Mouse (Mus musculus) thymus, postnatal 25 days (tissue): ENCODE results near the gene Tram2.

Source experiments
- DNase-seq: peaks from one replicate; pipeline ENCODE4 v3.0.0; 2022

Tram2 gene

DNA sequence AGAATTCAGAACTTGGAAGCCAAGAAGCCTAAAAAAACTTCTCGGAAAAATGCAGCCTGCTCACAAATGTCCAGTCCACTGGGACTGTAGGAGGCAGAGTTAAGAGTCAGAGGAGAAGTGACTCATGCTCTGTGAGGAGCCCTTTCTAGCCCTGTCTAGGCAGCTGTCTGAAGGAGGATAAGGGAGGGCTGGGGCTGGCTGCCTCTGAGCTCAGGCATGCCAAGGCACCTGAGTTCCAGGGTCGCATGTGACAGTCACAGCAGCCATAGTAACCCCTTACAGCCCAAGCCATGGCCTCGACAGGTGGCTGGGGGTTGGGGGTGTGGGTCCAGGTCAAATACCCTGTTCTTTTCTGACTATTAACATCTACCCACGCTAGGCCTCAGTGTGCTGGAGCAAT is 70.1 kb downstream of the Tram2 start:
- DNase-seq = no peak

DNA sequence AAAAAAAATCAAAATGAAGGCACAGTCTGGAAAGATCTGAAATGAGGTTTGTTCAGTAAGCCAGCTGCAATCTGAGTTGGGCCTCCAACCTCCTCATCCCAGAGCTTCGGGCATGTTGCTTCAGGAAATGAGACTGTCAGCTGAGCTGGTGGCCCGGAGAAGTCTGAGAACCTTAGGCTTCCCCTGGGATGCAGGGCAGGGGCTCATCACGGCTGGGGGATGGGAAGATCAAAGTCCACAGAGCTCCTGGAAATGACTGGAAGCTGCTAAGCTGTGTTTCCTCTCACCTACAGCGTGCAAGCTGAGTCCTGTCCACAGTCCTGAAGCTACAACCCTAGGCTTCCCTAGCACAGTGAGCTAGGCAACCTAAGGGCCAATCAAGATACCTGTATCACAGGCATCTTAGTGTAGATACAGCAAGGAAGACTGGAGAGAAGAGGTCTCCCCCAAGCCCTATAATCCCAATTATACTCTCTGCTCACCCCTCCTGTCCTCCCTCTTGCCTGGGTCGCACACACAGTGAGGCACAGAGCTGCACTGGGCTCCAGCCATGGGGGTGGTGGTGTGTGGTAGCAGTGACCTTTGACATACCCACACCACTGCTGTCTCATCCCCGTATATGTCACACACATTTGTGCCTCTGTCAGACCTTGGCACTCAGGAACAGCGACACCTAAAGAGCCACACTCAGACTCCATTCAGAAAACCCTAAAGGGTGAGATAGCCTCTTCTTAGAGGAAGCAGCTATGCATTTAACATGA is 70.9 kb downstream of the Tram2 start:
- no peak for DNase-seq

- no peak for DNase-seq
These were observed 72.3 kb downstream of the Tram2 start for GRCm38 (mm10) chr1:21006775-21007174.

DNA sequence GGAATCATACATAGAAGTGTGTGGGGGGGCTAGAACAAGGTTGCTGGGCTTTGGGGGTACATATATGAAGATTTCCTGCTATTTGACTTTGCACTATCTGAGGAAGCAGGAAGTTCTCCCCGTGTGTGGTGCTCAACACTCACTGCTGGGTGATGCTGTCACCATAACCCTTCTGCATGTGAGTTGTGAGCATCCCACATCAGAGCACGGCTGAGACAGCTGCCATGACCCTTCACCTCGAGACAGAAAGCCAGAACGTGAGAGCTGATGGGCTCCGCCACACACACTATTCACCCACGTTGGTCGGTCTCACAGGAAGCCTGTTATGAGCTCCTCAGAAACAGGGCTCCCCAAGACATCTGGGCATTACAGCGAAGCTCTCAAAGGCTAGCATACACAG is 74.4 kb downstream of the Tram2 start:
- peak; percentile 46 for DNase-seq

DNA sequence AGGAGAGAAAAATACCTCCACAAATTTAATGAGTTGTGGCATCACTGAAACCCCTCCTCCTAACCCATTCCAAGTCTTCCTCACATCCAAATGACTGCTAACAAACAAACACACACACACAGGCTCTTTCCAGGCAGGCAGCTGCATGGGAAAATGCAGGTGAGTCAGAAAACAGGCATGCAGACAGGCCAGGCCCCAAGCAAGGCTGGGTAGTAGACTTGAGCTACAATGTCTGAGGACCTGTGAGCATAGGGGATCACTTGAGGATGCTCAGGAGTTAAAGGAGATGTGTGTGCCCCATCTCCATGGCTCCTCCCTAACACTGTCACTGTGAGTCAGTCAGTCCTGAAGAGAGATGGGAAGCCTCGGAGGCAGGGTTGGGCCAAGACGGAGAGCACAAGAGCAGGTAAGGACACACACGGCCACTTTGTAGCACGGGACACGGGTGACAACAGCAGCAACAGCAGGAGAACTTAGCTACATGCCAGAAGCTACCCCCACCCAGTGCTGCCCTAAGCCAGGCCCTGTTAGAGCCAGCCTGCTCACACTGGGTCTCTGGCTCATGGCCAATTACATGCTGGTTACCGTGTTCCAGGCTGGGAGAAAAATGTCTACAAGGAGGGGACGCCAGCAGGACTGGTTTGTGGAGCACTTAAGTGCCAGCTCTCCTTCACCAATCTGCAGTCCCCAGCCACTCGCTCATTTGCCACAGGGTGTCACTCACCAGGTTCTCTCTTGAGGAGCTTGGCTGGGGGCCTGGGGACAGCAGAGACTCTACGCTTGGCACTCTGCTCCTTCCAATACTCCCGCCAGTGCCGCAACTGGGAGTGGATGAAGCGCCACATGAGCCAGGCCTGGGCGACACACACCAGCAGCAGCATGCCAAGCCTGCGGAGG is 76.5 kb downstream of the Tram2 start:
- DNase-seq = no peak

GRCm38 (mm10) chr1:20997881-20998389 is 81.1 kb downstream of the Tram2 start:
- no peak for DNase-seq

DNA sequence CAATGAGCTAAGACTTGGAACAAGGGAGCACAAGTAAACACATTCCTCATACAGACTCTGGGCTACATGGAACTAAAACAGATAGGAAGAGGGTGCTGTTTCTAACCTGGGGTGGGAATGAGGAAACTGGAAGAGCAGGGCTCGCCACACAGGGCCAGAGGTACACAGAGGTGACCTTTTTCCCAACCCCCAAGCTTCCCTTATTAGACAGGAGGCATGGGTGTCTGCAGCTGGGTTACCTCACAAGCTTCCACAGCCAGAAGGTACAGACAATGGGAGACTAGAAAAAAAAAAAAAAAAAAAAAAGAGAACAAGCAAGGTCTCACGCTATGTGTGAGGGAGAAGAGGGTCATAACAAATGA is 81.7 kb downstream of the Tram2 start:
- DNase-seq = no peak

GRCm38 (mm10) chr1:20996603-20997327 is 82.3 kb downstream of the Tram2 start:
- DNase-seq = no peak

- peak; percentile 57 for DNase-seq
These were observed 83.6 kb downstream of the Tram2 start for GRCm38 (mm10) chr1:20995331-20995986.

DNA sequence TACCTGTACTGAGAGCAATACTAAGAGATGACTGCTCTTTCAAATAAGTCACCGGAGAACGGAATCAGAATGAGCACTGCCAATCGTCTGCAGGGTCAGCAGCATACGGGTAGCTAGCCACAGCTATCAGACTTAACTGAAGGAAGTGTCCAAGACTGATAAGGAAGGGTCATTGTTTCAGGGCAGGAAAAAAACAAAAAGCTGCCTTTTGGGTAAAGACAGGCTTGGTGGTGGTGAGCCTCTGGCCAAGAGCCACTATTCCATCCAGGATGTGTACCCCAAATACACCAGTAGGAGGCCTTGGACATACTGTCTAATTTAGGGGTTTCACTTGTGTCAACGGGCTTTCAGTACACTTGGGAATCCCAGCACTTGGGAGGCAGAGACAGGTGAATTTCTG is 84.7 kb downstream of the Tram2 start:
- no peak for DNase-seq

- DNase-seq = no peak
These were observed 85.3 kb downstream of the Tram2 start for GRCm38 (mm10) chr1:20993690-20994089.

DNA sequence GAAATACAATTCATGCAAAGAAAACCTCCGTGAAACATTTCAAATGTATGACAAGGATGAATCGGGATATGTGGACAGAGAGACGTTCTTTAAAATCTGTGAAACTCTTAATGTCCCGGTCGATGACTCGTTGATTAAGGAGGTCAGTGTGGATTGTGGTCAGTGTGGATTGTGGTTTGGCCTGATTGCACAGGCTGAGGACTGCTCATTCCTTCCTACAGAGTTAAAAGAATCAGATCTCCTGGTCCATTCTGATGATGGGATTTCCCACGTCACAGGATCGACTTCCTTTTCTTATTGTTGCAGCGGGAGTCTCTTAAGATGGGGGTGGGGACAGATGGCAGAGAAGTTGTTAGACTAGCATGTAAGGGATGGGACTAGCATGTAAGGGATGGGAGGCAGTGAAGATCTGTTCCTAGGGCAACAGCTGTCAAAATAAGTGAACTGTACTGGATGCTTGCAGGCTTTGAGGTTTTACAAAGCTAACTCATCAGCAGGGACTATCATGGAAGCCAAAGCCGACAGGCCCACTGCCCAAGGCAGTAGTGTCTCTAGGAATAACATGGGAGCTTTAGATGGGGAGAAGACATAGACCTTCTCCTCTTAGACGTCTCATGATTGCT is 89.5 kb downstream of the Tram2 start:
- no peak for DNase-seq

- DNase-seq = peak; percentile 48
These were observed 92.5 kb downstream of the Tram2 start for GRCm38 (mm10) chr1:20986378-20987056.

DNA sequence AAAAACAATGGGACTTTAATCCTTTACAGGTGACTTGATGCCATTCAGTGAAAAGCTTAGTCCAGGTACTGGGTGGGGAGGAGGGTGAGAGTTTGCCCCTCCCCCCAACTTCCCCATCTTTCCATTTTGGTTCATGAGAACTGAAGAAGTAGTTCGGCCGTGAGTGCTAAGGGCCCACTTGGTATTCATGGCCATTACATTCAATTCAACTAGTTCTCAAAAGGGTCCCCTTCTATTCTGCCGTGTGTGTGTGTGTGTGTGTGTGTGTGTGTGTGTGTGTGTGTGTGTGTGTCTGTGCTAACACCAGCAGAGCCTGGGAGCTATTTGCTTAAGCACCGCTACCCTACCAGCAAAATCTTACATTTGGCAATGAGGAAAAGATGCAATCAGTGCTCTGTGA is 94.4 kb downstream of the Tram2 start:
- no peak for DNase-seq

DNA sequence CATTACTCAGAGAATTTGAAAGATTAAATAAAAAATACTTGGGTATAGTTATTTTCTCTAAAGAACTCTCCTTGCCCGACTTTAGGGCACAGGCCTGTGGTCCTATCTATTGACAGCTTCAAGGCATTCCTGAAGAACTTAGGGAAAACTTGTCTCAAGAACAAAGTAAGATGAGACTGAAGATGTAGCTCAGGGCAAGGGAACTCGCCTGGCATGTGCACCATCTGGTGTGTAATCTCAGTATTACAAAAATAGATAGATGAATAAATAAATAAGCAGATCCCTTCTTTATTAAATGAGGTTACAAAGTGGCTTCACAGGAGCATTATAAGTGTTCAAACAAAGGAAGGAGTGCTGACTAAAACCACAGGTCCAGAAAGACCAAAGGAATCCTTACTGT is 94.9 kb downstream of the Tram2 start:
- no peak for DNase-seq

- no peak for DNase-seq
These were observed 97.3 kb downstream of the Tram2 start for GRCm38 (mm10) chr1:20981764-20982163.

GRCm38 (mm10) chr1:20980553-20980952 is 98.5 kb downstream of the Tram2 start:
- no peak for DNase-seq

- DNase-seq = no peak
These were observed 104.5 kb downstream of the Tram2 start for GRCm38 (mm10) chr1:20974341-20975135.

DNA sequence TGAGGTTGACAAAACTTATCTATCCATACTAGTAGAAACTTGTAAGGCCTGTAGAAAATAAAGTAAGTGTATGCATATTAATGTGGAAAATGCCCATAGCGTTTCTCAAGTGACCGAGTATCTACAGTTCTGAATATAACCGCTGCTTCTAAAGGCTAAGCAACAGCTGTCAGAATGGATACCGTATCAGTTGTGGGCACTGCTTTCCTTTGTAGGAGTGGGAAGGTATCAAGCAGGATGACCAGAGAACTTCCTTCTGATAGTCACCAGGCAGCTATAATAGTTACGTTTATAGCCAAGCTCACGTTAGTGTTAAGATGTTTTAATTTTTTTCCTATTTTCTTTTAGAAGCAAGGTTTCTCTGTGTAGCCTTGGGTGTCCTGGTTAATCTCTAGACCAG is 105.6 kb downstream of the Tram2 start:
- no peak for DNase-seq

- DNase-seq = no peak
These were observed 109.4 kb downstream of the Tram2 start for GRCm38 (mm10) chr1:20969642-20970041.

DNA sequence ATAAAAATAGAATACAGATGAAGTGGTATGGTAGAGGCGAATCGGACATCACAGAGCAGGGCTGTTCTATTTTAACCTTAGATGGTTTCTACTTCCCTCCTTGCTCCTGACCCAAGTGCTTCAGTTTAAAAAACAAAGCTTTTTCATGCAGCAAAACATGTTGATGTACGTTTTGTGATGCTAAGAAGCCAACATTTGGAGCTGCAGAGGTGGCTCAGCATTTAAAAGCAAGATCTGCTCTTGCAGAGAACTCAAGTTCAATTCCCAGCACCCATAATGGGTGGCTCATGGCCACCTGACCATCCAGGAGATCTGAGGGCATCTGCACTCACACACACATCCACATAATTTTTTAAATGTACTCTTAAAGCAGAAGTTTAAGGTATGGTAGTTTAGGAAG is 124.2 kb downstream of the Tram2 start:
- no peak for DNase-seq
